Mouse (Mus musculus) embryonic fibroblast, embryonic 13.5 days (primary cell): Measurements from ENCODE around the gene Deup1.

Source experiments
- CTCF ChIP-seq: IDR thresholded peaks from 2 replicates; pipeline ENCODE4 v1.5.1; 2011; ENCODE audit warnings: mild to moderate bottlenecking, control low read depth, low read length, moderate library complexity, borderline replicate concordance; ENCODE audit not compliant: insufficient read depth
- POLR2A ChIP-seq: IDR thresholded peaks from 2 replicates; pipeline ENCODE4 v1.6.1; 2011; ENCODE audit warnings: low read depth, mild to moderate bottlenecking, control low read depth, low read length, moderate library complexity

DNA sequence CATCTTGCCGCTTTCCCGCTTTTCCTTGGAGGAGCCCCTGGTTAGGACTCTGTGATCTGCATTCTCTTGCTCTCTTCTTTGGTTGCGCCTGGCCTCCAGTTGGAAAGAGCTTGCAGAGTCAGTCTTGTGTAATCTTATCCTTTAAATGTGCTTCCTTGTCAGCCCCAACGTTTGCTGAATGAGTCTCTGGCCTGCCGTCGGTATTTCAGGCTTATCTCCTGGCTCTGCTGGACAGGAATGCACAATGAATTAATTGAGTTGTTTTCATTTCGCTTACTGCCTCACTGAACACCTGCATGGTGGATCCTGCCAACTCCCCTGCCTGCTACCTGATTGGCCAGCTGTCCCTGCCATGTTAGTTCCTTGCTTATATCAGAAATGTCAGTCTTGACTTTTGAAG lies 114.8 kb downstream of the Deup1 start:
- TF ChIP-seq CTCF = no peak
- no peak for TF ChIP-seq POLR2A
